Mouse (Mus musculus) retina, postnatal 7 days (tissue): Measurements from ENCODE around the gene Barhl2.

Source experiments
- DNase-seq: peaks from one replicate; pipeline ENCODE4 v3.0.0-alpha.2; 2012; ENCODE audit warnings: low read depth, low spot score

The Barhl2 gene

GRCm38 (mm10) chr5:106457986-106458476 lies at the start of gene Barhl2:
Gene Barhl2, minus strand, starts transcription at chr5:106458166.
- DNase-seq, result no peak

DNA sequence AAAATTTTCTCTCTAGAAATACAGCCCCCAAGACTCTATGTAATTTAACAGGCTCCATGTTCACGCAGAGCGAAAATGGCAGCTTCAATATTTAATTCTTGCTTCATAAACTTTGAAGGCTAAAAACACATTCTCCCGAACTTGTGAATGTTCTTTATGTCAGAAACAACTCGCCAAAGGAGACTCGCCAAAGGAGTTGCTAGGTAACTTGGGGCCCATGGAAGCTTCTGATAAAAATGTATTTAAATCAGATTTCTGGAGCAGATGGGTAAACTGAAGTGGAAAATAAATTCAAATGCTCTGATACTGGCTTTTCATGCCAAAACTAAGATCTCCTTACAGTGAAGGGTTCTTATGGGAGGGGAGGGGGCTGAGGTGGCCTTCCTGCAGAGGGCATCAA lies 48.1 kb upstream of the Barhl2 start:
- no peak for DNase-seq

- no peak for DNase-seq
Measured at GRCm38 (mm10) chr5:106502684-106503545, 44.9 kb upstream of the Barhl2 start.

DNA sequence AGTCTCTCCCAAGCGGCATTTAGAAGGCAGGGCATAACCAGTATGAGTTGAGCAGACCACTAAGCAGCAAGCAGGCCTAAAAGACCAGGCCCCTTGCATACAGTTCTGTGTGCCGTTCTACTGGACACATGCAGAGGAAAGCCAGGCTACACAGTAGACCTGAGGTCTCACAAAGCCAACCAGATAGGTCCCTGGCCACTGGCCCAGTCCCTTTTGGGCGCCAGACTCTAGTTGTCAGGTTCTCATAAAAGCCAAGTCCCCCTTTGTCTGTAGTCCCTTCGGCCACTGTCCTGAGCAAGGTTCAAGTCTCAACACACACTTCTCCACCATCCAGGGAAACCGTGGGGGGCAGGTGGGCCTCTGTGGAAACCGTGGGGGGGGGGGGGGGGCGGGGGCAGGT lies 44.3 kb upstream of the Barhl2 start:
- no peak for DNase-seq

- no peak for DNase-seq
Measured at GRCm38 (mm10) chr5:106491771-106492170, 33.8 kb upstream of the Barhl2 start.

DNA sequence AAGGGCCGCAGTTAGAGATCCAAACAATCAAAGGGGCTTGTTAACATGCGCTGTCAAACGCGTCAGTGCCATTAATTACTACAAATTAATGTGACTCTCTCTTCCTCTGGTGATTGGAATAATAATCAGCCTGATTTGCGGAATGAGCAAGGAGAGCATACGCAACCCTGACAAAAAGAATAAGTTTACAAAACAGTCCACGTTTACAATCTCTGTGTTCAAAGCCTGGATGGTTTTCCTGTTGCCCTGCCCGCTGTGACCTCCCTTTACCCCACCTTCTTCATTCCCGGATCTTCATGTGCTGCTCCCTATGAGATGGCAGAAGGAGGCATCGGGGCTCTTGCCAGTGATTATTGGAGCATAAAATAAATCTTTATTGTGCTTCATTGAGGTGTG lies 14.1 kb upstream of the Barhl2 start:
- DNase-seq, result no peak

DNA sequence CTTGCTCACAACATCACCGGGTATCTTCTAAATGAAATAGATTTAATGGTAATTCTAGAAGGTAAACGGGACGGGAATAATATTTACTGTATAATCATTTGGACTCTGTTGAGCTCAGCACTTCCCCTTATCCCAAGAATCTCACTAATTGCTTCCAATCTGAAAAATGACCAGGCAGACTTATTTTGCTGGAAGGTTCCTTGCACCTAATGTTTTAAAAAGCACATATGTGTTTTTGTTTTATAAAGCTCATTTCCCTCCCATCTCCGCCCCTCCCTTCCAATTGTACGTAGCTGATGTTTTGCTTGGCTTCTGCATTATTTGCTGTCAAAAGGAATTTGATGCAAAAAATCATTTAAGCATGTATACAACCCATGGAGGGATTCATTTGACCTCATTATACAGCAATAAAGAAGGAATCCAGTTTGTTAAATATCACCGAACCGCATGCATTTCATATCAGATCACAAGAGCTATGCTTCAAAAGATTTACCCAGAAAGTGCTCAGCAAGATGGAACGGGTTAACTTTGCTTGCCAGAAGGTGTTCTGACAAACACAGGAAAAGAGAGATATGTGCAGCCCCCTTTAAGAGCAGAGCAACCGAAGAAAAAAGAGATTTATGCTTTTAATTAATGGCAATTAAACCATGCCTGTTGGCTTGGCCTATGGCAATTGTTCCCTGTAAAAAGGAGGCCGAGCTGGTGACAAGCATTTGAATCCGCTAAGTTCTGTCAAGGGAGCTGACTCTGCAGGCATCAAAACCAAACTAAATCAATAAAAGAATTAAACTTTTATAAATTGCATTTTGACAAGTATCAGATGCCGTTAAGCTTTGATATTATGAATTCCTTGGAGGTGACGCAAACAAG lies 13.5 kb upstream of the Barhl2 start:
- DNase-seq, result no peak

DNA sequence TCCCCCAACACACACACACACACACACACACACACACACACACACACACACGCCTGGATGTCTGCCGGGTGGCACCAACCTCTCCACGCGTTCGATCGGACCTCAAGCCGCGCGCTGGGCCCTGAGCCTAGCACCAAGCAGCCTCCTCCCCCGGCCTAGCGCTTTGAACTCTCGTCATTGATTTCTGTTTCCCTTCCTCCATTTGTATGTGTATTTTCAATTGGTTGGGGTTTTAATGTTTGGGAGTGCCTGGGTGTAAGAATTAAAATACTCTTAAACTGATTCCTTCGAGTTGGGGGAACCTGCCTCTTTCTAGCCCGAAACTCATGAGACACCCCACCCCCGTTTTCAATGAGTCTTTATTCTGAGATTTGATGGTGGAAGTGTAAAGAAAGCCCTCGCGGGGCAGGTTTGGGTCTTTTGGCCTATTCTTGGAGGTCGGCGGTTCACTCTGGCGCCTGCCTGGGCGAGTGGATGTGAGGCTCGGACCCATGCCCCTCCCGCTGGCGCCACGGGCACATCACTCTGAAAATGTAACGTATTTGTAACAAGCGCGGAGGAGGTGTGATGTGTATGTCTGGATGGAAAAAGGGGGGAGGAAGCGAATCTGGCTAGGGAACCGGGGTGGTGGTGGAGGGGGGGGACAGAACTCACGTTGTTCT lies 7.3 kb upstream of the Barhl2 start:
- DNase-seq, result no peak

DNA sequence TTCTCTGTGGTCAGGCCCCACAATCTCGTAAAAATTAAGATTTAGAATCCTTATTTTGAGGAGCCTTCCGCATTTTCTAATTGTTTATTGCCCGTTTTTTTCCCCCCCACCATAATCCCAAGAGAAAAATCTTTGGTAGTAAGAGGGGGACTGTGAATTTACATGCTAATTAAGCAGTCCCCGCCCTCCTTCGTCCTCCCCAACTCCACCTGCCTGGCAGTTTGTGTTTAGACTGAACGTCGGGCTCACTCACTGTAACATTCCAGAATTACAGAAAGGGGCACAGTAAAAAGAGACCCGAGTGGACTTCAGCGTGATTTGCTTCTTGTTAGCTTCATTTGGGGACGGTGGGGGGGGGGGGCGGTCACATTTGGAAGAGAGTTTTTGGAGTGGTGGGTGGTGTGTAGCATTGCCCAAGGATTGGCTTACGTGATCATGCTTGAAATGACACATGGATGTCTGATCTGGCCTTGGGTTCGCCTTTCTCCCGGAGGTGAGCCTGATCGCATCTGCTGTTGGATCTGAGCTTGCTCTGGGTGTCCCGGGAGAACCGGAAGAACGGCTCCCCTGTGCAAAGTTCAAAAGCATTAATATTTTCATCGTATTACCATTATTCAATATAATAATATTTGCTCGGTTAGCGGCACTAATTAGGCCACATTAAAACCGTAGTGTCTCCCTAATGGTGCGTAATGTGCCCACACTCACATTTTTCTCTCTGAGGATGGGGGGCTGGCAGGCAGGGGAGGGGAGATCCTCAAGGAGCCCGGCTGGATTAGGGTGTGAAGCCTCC lies 6.6 kb upstream of the Barhl2 start:
- no peak for DNase-seq

DNA sequence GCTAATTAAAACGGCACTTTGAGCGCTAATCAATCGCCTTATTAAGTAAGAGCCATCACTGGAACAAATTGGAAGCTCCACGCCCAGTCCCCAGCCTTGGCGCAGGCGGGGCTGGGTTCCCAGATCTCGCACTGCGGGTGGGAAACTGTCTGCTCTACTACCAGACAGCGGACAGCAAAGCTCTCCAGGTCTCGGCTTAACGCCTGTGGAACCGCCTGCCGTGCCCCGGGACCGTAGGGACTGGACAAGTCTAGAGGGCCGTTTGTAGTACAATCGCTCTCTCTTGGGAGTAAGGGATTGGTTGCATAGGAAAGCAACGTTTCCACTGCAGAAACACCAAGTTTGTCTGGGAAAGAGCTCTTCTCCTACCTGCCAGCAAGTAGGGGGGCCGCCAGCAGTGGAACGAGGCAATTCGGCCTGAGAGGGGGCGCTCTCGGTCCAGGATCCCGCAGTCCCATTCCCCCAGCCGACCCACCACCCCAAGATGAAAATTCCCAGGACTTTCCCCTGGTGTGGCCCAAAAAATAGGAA lies 5.8 kb upstream of the Barhl2 start:
- no peak for DNase-seq

- no peak for DNase-seq
Measured at GRCm38 (mm10) chr5:106461913-106462312, 3.9 kb upstream of the Barhl2 start.

DNA sequence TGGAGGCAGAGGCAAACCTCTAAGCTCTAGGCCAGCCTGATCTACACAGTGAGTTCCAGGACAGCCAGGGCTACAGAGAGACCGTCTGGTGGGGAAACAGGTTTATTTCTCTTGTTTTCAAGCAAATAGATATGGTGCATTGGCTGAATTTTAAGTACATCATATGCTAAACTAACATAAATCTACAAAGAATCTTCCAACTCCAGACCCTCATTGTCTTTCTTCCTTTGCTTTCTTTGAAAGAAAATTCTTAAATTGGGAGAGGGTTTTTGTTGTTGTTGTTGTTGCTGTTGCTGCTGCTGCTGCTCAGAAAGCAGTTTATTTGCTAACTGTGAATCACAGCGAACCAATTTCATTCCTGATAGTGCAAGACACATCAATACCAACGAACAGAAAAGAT lies 3.5 kb upstream of the Barhl2 start:
- DNase-seq, result no peak

- no peak for DNase-seq
Measured at GRCm38 (mm10) chr5:106460535-106460934, 2.6 kb upstream of the Barhl2 start.

DNA sequence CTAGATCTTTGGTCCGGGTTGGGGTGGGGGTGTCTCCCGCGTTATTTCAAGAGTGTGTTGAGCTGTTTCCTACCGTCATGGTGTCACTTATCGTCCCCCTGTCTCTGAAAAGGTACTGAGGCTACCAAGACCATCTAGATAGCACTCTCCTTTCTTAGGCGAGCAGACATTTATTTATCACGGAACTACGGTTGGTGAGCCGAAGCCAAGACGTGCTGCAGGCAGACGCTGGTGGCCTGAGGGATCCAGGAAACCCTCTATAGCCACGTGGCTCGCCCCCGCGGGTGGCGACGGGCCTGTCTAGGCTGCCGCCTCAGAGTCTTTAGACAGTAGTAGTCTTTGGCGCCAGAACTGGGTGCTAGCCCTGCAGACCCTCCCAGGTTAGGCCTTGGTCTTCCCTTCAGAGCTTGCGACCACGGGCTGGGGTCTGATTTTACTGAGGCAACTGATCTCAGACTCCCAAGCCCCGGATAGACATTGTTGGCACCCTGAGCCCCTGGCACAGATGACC lies 2.1 kb upstream of the Barhl2 start:
- no peak for DNase-seq

GRCm38 (mm10) chr5:106459120-106459641 lies 1.2 kb upstream of the Barhl2 start:
- no peak for DNase-seq

DNA sequence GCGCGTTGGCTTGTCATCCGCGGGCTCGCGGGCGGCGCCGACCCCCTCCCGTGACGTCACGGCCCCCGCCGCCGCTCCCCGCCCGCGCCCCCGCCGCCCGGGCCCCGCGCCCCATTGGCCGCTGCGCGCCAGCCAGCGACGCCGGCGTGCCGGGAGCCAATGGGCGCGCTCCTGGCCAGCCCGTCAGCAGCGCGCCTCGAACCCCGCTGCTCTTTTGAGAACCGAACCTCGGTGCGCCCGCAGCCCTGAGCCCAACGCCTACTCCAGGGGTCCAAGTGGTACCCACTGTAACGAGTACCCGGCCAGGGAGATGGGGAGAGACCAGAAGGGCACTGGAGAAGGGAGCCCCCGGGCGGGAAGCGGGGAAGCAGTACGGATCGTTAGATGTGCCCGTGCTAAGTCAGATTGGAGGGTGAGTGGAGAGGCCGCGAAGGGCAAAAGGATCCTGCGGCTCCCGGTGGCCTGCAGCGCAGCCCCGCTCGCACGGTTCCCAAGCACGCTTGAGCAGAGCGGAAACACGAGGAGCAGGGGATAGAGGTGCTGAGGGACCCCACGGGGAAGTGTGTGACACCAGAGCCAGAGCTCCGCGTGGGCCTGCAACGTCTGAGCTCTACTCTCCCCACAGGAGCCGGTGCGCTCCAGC lies 632 bp upstream of the Barhl2 start:
- no peak for DNase-seq

DNA sequence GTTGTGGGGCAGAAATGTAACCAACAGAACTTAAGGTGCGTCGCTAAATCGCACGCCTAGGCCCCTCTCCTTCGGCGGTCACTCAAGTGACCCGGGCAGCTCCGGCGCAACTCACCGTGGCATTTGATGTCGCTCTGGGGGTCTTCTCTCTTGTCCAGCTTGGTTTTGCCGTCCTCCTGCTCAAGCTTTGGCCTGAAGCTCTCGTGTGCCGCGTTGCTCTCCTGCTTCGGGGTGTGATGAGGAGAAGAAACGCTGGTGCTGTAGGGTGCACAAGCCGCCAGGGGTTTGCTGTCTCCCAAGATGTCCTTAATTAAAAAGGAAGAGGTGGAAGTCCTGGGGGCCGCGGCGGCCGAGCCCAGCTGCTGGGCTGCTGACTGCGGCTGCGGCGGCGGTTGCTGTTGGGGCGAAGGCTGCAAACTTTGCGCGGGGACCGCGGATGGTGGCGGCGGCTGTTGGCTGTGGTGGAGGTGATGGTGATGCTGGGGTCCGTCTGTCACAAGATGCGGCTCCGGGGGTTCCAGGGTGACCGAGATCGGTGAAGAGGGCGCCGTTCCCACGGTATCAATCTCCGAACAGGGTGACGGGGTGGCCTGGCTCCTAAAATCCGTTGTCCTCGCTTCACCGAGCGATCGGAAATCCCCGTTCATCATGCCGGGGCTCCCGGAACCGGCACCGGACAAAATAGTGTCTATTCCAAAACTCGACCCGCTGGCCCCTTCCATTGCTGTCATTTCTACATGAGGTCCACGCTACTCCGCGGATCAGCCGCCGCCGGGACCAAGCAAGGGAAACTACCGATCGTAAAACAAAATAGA lies 648 bp downstream of the Barhl2 start:
- no peak for DNase-seq

DNA sequence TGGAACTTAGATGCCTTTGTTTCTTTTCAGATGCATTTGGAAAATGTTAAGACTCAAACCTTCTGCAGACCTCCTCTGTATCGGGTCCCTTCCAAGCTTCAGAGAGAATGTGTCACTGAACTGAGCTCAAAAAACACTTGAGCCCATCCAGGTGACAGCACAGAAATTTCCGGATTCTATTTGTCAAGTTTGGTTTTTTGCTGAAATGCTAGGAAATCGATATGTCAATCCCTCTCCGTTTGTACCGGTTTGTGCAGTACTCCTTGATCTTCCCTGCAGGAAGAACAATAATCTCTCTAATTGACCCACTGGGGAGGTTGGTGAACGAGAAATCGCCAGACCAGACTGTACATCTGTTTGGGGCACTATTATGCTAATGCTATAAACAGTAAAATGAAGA lies 2.0 kb downstream of the Barhl2 start:
- no peak for DNase-seq
